Comparison of ENCODE assay signal across 9 mouse cellular contexts in genomic region chr3:101885591-101885990, GRCm38 (mm10). TPM values are rescaled to one million over a fixed set of nuclear protein-coding genes. Genes with fewer than 3 reads are reported as not detected.
DNase-seq lines count a peak whose midpoint lies in the region; ATAC-seq and TF ChIP-seq lines count a peak whose summit lies in the region.
"Had no signal": no experiment of that assay in that cellular context is flagged by ENCODE, and none has a peak within 500 bp of the region (broad histone marks: within the 10 kb centered on the region; RNA-seq: fewer than 3 reads in every experiment).

No protein-coding gene starts in this region.

- WGBS in limb, embryonic 13.5 days = 58% methylated on average over 3 of the region's 3 CpGs
- WGBS in limb, embryonic 10.5 days = 73% methylated on average over 3 of the region's 3 CpGs
- WGBS in intestine, embryonic 15.5 days = 43% methylated on average over 3 of the region's 3 CpGs
- 45% methylated on average over 3 of the region's 3 CpGs for WGBS in midbrain, postnatal 0 days

- DNase-seq in limb, embryonic 10.5 days (ENCODE audit: low spot score) = no peak
- peak; percentile 40 for DNase-seq in heart, adult 8-10 months (ENCODE audit: low spot score)
- peak; percentile 66 for DNase-seq in midbrain, postnatal 0 days (ENCODE audit: low spot score)
- no peak for DNase-seq in natural killer cell, adult 2 months (ENCODE audit: low spot score in 2 of 2)
- DNase-seq in MN1 (ENCODE audit: low spot score) (no peak), adipocyte (ENCODE audit: low spot score) (no peak)
- DNase-seq: liver, embryonic 13.5 days had no signal

- no peaks in the 10 kb centered on the region for H3K27me3 ChIP-seq in limb, embryonic 13.5 days
- no peaks in the 10 kb centered on the region for H3K27me3 ChIP-seq in limb, embryonic 10.5 days (ENCODE audit: low read depth, poor library complexity, severe bottlenecking)
- no peaks in the 10 kb centered on the region for H3K27me3 ChIP-seq in intestine, embryonic 15.5 days (replicated peaks)
- H3K27me3 ChIP-seq in midbrain, postnatal 0 days (ENCODE audit: insufficient read depth, low read length) = no peaks in the 10 kb centered on the region
- H3K27me3 ChIP-seq: liver, embryonic 13.5 days had no signal

- H3K9me3 ChIP-seq in limb, embryonic 13.5 days = no peaks in the 10 kb centered on the region
- H3K9me3 ChIP-seq in limb, embryonic 10.5 days (replicated peaks) = no peaks in the 10 kb centered on the region
- no peaks in the 10 kb centered on the region for H3K9me3 ChIP-seq in intestine, embryonic 15.5 days
- no peaks in the 10 kb centered on the region for H3K9me3 ChIP-seq in midbrain, postnatal 0 days (ENCODE audit: low read length)
- H3K9me3 ChIP-seq: liver, embryonic 13.5 days had no signal

- H3K36me3 ChIP-seq in limb, embryonic 13.5 days = peaks cover 11% of the 10 kb centered on the region
- H3K36me3 ChIP-seq in limb, embryonic 10.5 days = no peaks in the 10 kb centered on the region
- no peaks in the 10 kb centered on the region for H3K36me3 ChIP-seq in intestine, embryonic 15.5 days
- H3K36me3 ChIP-seq in midbrain, postnatal 0 days (ENCODE audit: insufficient read depth, low read length) = peaks cover 6% of the 10 kb centered on the region; the same call in 1 of the 2 replicates
- H3K36me3 ChIP-seq: liver, embryonic 13.5 days had no signal

- H3K4me2 ChIP-seq in limb, embryonic 13.5 days (replicated peaks) = no peak overlapping the region
- no peak overlapping the region for H3K4me2 ChIP-seq in intestine, embryonic 15.5 days (replicated peaks)
- no peak overlapping the region for H3K4me2 ChIP-seq in midbrain, postnatal 0 days (ENCODE audit: low read depth, low read length, poor library complexity, severe bottlenecking)
- H3K4me2 ChIP-seq: liver, embryonic 13.5 days had no signal

- 0 out of 2 replicates have a peak, but pooled peaks have one; percentile 11 for ATAC-seq in limb, embryonic 13.5 days (ENCODE audit: low FRiP score, low read depth)
- ATAC-seq in intestine, embryonic 15.5 days = 0 out of 2 replicates have a peak, but pooled peaks have one; percentile 56
- no peak for ATAC-seq in midbrain, postnatal 0 days (ENCODE audit: low FRiP score)

- H3K27ac ChIP-seq in limb, embryonic 13.5 days = no peak overlapping the region
- H3K27ac ChIP-seq in limb, embryonic 10.5 days = no peak overlapping the region
- H3K27ac ChIP-seq in intestine, embryonic 15.5 days = no peak overlapping the region
- no peak overlapping the region for H3K27ac ChIP-seq in midbrain, postnatal 0 days (ENCODE audit: low read depth, low read length)
- H3K27ac ChIP-seq: liver, embryonic 13.5 days had no signal

- TF ChIP-seq CTCF in midbrain, postnatal 0 days (IDR thresholded peaks at IDR 0.05) = 0 out of 2 replicates have a peak, but pooled peaks have one; percentile 2

- H3K4me1 ChIP-seq in limb, embryonic 13.5 days = peaks cover 9% of the 10 kb centered on the region; the same call in 1 of the 2 replicates
- peaks cover 4% of the 10 kb centered on the region for H3K4me1 ChIP-seq in limb, embryonic 10.5 days
- no peaks in the 10 kb centered on the region for H3K4me1 ChIP-seq in intestine, embryonic 15.5 days (replicated peaks)
- no peaks in the 10 kb centered on the region for H3K4me1 ChIP-seq in midbrain, postnatal 0 days (ENCODE audit: insufficient read depth, low read length)
- H3K4me1 ChIP-seq: liver, embryonic 13.5 days had no signal

- H3K9ac ChIP-seq in limb, embryonic 13.5 days = no peak overlapping the region
- no peak overlapping the region for H3K9ac ChIP-seq in intestine, embryonic 15.5 days
- H3K9ac ChIP-seq in midbrain, postnatal 0 days (replicated peaks; ENCODE audit: low read length, poor library complexity, severe bottlenecking) = no peak overlapping the region
- H3K9ac ChIP-seq: liver, embryonic 13.5 days had no signal

- H3K4me3 ChIP-seq in limb, embryonic 13.5 days = no peak overlapping the region
- no peak overlapping the region for H3K4me3 ChIP-seq in limb, embryonic 10.5 days
- no peak overlapping the region for H3K4me3 ChIP-seq in intestine, embryonic 15.5 days (replicated peaks)
- H3K4me3 ChIP-seq in midbrain, postnatal 0 days (ENCODE audit: low read depth, low read length) = no peak overlapping the region
- H3K4me3 ChIP-seq: liver, embryonic 13.5 days had no signal

RNA-seq across cellular contexts. Expression of gene Mab21l3, which starts 36.8 kb away (rescaled TPM):
- polyA plus RNA-seq in limb, embryonic 13.5 days (2015; fragmentation: Nextera tagmentation; extraction: Ambion mirVana) = 1.3 and 1.5 TPM in 2 replicates
- polyA plus RNA-seq in limb, embryonic 10.5 days (2016; fragmentation: Nextera tagmentation; extraction: Ambion mirVana) = 0.31 and 1.0 TPM in 2 replicates
- total RNA-seq in heart, adult 8-10 months (2022) = not detected
- 5.8 and 6.4 TPM in 2 replicates for polyA plus RNA-seq in intestine, embryonic 15.5 days (2015; fragmentation: Nextera tagmentation; extraction: Ambion mirVana)
- total RNA-seq in midbrain, postnatal 0 days (2014; rRNA removed) = 0.22 and 0.33 TPM in 2 replicates
- polyA plus RNA-seq in midbrain, postnatal 0 days (2015; fragmentation: Nextera tagmentation; extraction: Ambion mirVana) = not detected in 2 replicates

RNA-seq across cellular contexts. Expression of gene Slc22a15, which starts 38.7 kb away (rescaled TPM):
- 6.0 and 6.4 TPM in 2 replicates for polyA plus RNA-seq in limb, embryonic 13.5 days (2015; fragmentation: Nextera tagmentation; extraction: Ambion mirVana)
- 2.8 and 3.5 TPM in 2 replicates for polyA plus RNA-seq in limb, embryonic 10.5 days (2016; fragmentation: Nextera tagmentation; extraction: Ambion mirVana)
- total RNA-seq in heart, adult 8-10 months (2022) = 1 to 10 TPM; 1.8 to 2.4 (median 2.2) TPM
- polyA plus RNA-seq in intestine, embryonic 15.5 days (2015; fragmentation: Nextera tagmentation; extraction: Ambion mirVana) = 6.5 and 6.6 TPM in 2 replicates
- total RNA-seq in midbrain, postnatal 0 days (2014; rRNA removed) = 13.2 and 13.5 TPM in 2 replicates
- 5.6 and 6.2 TPM in 2 replicates for polyA plus RNA-seq in midbrain, postnatal 0 days (2015; fragmentation: Nextera tagmentation; extraction: Ambion mirVana)

Comparison
In these comparisons a context has a peak if more than half of its experiments do, and no peak if none do; other contexts are left out.
1. DNase-seq: peak in heart, adult 8-10 months (single experiment) and midbrain, postnatal 0 days (single experiment); none in limb, embryonic 10.5 days (single experiment), natural killer cell, adult 2 months (0 of 2), MN1 (single experiment) and adipocyte (single experiment).